Mouse (Mus musculus): Measurements from ENCODE around the gene Gse1.
A peak's percentile ranks its signal among the peaks of the same experiment; 100 is the strongest.

The Gse1 gene

DNA sequence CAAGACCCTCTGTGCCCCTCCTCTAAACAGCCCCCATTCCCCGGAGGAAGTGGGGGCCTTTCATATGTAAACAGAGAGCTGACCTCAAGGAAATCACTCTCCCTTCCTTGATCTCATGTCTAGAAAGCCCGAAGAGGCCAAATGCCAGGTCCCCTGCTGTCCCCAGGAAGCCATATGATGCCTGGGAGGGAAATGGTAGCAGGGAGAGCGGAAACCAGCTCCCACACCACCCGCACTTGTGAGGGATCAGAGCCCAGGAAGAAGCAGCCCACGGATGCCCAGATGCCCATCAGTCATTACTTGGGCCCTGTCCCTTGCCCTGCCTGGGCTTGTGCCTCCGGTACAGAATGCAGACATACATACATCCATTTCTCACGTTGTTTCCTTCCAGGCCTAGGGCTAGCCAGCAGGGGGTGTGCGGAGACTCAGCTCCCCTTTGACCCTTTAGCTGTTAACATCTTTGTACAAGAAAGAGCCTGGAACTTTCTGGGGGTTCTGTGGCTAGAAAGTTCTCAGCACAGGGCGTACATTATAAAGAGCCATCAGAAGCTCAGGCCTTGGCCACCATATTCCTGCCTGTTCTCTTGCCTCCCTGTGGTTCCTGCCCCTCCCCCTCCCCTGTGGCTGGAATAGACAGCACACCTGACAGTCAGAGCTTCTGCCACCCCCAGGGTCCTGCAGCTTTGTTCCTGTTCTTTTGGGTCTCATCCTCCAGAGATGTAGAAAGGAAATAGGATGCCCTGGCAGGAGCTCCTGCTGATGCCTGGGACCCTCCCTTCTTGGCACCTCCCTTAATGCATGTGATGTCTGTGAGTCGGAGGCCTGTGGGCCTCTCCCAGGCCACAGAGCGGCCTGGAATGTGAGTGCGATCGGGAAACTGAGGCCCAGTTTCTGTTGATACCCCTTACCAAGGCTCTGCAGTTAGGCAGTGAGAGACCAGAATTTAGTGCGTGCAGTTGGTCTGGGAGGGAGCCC lies 180.3 kb downstream of the Gse1 start:
- peak; percentile 77 to 81 for DNase-seq

DNA sequence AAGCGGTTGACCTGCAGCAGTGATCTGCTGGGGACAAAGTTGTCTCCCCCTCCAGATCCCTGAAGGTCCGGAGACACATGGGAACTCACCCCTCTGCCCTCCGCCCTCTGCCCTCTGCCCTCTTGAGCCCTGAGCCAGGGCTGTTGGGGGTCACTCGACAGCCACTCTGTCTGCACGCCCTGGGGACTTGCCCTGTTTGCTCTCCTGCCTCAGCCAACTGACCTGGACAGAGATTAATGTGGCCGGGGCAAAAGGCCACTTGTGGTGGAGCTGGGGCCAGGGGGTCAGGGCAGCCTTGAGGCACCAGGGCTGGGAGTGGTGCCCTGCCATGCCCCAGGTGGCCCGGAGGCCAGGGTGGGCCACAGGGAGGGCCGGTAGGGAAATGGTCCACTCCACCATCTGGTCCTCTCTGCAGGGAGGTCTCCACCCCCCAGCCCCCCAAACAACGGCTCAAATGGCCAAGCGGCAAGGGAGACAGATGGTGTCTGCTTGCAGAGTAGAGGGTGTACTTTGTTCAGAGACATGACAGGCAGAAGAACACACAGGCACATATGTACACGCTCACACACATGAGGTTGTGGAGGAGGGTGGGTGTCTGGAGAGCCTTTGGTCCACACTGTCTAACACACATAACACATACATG lies 181.2 kb downstream of the Gse1 start:
- DNase-seq, result peak; percentile 62 to 81

DNA sequence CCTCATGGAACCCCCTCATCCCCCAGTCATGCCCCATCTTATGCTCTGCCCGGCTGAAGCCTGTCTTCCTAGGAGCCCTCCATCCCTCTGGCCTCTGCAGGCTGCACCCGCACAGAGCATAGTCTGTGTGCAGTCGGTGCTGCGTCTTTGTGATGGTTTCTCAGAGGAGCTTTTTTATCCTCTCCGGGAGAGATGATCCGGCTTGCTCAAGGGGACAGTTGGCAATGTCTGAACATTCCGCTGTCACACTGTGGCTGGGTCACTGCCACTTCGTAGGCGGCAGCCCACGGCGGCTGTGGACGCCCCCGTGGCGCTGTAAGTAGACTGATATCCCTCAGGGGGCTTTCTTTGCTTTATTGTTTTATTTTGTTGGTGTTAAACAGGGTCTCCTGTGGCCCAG lies 182.8 kb downstream of the Gse1 start:
- peak in 1 of 2 experiments; percentile 53 for DNase-seq

DNA sequence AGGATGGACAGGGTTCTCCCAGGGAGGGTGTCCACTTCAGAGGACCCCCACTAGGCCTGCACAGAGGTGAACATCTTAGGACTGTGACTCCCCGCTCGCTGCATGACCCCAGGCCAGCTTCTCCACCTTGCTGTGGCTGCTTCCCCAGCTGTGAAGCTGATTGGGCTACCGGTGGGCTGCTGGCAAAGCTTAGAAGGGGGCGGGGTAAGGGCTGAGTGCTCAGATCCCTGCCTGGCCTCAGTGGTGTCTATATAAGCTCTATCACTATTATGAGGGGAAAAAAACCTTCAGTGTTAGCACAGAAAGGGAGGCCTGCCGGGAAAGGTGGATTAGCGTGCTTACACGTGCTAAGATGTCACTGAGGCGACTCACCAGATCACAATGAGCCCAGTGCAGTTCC lies 183.6 kb downstream of the Gse1 start:
- no peak for DNase-seq

DNA sequence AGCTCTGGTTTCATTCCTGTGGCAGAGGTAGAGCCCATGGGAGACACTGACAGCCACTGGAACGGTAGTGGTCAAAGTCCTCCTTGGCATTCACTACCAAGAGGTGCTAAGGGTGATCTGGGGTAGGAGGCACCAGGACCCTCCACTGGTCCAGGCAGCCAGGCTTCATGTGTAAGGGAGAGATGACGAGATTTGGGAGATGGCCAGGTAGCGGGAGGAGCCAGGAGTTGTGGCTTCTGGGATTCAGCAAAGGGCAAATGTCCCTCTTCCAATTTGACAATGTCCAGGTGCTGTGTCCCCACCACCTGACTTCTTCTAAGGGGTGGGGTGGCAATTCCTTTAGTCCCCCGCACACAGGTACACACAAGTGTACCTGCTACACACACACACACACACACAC lies 184.1 kb downstream of the Gse1 start:
- peak in 1 of 2 experiments; percentile 61 for DNase-seq

DNA sequence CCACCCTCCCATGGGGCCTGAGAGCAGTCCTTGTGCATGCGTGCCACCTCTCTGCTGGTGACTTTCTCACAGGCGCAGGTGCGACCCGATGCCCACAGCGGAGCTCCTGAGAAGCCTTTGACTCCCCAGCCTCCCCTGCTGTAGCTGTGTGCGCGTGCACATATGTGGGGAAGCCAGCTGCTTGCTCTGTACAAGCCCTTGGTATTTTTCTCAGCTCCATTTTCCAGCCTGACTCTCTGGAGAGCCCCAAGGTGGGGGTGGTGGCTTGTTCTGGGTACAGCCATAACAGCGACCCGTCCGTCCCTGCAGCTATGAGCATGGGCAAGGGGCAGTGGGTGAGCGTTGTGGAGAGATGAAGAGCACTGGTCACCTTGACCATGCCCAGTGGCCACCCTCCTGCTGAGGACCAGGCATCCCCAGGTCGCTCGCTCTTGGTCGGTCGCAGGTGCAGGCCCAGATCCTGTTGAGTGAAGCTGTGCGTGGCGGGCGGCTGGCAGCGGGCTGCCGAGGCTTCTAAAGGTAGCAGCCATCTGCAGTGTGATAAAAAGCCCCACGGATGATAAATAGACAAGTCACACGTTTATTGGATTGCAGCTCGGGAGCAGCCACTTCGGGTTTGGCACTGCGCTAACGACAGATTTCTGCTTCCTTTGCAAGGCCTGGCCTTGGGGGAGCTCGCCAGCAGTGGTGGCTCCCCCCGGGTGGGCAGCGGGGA lies 184.8 kb downstream of the Gse1 start:
- DNase-seq, result peak; percentile 60 to 73

DNA sequence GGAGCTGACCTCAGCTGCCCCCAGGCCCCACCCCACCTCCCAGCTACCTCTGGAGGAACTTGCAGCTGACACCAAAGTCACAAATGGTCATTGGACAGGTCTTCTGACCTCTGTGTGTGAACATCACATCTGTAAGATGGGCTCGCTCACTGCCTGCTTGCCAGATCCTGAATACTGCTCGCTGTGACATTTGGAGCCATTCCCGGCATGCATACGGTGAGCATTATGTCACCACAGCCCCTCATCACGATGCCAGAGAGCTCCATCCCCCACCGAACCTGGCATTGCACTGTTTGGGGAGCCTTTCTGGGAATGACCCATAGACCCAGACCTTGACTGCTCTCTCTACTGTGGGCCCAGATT lies 185.4 kb downstream of the Gse1 start:
- DNase-seq, result peak; percentile 75 to 76

DNA sequence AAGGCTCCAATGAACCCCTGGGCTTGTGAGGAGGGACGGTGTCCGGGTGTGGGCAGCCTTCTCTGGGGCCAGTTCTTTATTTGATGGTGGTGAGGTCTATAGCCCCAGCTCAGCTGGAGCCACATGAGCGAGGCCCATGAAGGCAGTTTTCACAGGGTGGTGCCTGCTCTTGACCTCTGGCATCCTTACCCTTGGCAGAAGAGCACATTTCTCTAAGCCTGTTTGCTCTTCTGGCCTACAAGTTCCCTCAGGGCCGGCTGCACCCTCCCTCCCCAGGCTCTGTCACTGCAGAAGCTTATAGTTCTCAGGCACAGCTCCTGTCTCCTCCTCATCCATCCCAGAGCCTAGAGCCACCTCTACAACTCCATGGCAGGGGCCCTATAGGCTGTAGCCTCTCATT lies 186.0 kb downstream of the Gse1 start:
- no peak for DNase-seq

DNA sequence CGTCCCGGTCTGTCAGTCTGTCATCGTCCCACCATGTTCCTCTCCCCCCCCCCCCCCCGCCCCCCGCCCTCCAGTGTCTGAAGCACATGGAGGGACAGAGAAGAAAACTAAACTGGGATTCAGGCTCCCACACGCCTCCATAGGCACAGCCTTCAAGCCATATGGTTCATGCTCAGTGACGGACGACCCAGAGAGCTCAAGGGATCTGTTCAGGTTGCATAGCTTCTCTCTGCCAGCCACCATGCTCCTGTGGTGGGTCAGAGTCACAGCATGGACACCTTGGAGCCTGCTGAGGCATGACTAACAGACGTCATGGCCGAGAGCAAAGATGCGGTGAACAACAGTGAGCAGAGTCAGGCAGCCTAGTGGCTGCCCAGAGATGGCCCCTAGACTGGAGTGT lies 187.2 kb downstream of the Gse1 start:
- DNase-seq, result no peak

DNA sequence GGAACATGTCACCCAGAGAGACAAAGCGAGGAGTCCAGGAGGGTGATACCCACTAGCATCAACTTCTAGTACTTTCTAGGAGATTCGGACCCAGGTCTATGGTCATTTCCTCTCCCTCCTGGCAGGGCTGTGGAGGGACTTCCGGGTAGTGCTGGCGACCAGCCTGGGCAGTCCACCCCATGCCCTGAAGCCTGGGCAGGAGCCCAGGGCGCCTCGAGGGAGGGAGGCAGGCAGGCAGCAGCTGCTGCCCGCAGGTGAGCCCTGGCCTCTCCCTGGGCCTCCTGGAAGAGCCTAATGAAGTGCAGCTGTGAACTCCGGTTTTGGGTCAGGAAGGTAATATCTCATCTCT lies 187.9 kb downstream of the Gse1 start:
- no peak for DNase-seq

DNA sequence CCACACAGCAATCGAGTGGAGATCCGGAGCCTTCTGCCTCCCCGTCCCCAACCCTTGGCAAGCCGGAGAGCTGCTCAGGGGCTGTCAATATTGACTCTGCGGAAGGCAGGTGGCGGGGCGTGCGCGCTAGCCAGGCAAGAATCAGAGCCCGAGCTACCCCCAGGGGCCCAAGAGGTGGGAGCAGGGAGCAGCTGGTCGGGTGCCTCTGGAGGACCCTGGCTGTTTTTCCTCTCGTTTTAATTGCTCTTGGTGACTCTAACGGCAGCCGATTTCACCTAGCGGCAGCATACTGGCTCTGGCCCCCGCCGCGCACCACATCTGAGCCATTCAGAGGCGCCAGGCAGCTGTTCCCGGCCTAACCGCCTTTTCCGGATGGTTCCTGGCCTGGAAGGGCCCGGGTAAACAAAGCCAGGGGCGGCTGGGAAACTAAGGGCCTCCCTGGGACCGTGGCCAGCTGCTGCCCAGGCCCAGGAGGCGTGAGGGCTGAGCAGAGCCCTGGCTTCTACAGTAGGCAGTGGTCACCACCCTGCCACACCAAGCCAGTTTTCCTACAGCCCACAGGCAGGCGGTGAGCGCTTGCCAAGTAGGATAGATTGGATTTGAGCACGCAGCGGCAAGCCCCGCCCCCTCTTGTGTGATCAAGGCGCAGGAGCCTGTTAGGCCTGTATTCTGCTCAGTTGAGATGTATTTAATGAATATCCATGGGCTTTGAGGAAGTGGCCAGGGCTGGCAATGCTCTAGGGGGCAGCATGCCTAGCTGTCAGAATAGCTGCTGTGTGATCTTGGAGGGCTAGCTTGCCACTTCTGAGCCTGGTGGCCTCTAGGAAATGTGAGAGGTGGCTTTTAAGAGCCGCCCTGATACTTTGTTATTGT lies 188.5 kb downstream of the Gse1 start:
- peak; percentile 72 to 80 for DNase-seq

DNA sequence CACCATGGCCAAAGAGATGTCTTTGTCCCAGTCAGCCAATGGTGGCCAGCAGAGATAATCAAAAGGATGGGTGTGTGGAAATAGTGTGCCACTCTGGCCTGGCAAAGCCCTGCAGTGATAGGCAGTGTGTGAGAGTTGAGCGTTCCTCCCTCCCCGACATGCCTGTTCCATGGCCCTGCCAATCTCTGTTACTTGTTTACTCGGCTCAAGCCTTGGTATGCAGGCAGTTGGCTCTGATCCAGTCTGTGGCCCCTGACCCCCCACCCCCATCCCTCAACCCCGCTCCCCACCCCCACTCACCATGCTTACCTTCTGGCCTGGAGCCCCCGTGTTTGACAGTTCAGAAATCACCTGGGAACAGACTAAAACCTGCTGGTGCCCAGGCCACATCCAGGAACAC lies 189.9 kb downstream of the Gse1 start:
- no peak for DNase-seq

DNA sequence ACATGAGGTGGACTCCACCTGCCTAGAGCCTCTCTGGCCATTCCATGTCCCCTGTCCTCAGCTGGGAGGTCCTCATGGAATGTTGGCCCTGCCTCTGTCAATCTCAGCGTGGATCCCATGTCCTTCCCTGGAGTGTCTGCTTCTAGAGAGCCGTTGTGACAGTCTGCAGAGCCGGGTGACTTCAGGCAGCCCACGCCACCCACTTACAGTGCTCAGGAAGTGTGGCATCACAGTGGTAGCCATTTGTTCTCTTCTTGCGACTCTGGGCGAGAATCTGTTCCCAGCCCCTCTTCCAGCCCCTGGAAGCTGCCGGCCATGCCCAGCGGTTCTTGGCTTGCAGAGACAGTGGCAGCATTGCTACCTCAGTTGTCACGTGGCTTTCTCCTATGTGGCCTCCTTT lies 191.4 kb downstream of the Gse1 start:
- no peak for DNase-seq

DNA sequence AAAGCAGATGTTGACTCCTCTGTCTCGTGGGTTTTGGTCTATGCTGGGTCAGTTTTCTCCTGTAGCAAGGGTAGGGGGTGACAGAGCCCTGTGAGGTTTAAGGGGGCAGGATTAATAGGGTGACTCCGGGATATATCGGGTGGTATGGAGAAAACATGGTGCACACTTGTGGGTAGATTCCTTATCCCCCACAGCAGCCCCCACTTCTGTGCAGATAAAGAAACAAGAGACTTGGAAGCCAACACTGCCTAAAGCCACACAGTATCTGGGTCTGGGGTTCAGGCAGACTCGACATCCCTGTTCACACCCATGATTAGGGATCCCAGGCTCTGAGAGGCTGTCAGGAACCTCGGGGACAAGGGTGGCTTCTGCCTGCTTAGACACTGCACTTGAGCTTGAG lies 192.0 kb downstream of the Gse1 start:
- DNase-seq, result no peak

DNA sequence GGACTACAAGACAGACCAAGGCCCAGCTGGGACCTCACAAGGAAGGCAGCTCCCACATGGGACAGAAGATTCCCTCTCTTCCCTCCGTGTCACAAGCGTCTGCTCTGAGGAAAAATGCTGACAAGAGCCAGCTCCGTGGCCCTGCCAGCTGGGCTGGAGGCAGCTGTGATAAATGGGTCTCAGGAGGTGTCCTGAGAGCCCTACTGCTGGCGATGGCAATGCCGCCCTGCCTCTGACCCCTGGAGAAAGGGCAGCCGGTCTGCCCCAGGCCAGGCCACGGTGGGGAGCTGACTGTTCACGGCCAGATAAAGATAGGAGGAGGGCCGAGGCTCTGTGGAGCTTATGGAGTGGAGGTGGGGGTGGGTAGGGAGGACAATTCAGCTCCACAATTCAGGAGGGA lies 193.4 kb downstream of the Gse1 start:
- DNase-seq, result no peak

DNA sequence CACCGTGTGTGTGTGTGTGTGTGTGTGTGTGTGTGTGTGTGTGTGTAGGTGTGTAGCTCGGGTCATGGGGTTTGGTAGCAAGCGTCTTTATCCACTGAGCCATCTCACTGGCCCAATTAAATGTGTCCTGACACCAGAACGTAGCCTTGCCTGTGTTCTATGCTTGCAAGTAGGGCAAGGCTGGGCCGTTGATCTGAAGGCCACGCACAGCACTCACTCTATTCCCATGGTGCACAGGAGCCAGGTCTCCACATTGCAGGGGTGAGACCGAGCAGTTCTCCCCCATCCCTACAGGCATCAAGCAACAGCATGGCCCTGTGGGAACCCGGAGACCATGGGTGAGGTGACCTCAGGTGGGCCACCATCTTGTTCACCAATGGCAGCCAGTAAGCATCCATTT lies 194.0 kb downstream of the Gse1 start:
- no peak for DNase-seq

DNA sequence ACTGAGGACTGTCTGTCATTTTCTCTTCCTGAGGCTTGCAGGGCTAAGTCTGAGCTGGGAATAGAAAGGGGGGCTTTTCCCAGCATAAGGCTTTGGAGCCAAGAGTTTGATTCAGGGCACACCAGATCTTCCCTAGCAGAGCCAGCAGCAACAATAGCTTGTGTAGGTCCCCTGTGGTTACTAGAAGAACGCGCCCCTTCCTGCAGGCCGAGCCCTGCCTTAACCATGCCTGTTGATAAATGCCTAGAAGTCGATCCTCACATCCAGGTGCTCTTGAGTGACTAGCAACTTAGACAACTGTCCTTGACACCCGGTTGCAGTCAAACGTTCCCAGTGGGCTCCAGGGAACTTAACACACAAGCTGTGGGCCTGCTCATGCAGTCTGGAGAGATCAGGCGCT lies 195.3 kb downstream of the Gse1 start:
- no peak for DNase-seq

DNA sequence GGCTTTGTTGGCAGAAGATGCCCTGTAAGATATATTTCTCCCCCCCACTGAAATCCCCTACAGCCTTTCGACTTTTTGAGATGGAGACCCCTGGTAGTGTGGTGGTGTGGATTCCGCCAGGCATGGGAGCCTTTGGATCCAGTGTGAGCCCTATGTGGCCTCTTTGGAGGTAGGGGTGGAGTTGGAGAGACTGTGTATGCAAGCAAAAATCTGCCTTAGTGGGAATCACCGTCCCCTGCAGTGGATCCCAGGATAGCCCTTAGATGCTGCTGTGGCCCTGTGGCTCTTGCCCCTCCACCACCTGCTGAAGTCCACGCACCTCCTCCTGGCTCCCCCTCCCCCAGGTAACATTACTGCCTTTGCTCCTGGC lies 196.6 kb downstream of the Gse1 start:
- DNase-seq, result no peak

DNA sequence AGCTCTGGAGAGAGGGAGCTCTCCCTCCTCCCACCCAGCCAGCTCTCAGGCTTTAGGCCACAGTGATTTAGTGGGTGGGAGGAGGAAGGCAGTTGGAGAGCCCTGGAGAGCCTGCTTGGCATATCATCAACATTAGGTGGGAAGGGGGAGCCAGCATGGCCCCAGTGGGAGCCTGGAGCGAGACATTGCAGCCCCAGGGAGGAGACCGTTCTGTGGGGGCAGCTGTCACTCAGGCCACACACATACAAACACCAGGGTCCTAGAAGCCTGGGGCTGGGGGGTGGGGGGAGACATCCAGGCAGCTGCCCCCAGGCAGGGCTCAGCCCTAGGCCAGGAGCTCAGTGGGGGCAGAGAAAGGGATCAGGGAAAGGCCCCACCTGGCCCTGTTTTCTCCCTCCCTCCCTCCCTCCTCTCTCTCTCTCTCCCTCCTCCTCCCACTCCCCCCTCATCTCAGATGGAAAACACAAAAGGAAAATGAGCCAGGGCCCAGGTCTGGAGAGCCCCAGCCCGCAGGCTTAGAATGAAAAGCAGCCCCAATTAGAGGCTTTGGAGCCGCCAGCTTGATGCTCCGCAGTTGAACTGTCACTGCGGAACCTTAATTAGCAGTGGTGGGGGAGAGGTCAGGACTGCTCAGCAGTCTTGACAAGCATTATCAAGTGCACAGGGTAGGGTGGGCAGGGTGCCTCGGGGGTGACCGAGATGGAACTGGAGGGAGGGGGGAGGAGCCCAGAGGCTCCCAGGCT lies 197.1 kb downstream of the Gse1 start:
- no peak for DNase-seq

DNA sequence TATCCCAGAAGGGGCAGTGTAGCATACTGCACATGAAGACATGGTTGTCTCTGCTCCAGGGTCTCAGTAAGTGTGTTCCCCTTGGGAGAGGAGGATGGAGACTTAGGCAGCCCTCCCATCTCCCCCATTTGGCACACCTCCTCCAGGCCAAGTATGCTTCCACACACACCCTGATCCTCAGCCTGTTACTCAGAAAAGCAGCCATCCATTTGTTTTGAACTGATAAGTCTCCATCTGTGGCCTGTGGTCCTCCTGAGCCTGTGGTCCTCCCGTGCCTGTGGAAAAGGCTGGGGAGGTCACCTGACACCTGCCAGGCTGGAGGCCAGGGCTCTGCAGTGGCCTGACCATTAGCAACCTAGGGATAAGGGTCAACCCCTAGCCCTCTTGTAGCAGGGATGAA lies 197.8 kb downstream of the Gse1 start:
- no peak for DNase-seq

DNA sequence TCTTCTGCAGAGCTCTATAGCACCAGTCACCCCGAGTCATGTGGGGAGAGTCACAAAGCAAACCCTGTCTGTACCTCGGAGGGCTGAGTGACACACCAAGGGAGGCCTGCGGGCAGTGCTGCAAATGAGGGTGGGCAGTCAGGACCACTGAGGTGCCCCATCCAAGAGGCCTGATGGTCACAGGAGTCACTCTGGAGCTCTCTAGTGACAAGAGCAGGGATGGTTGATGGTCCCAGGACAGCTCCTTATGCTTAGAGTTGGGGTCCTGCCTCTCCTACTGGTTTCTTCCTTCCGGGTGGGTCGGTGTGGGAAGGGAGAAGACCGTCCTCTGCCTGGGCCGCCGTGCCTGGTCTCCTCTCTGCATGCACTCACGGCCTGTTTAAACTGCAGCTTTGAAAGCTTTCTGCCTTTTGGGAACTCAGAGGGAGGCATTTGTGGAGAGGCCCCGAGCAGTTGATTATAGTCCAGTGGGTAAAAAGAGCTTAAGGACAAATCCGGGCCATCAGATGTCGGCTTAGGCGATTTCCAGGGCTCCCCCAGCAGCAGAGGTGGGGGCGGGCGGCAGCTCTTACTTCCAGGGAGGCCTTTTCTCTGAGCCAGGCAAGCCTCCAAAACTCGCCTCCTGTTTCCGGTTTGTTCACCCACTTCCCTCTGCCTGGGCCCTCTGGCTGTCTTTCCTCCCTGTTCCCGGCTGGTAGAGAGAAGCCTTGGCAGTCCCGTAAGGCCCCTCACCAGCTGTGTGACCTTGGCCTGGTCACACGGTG lies 198.5 kb downstream of the Gse1 start:
- peak; percentile 75 to 82 for DNase-seq

Data from cerebellum, postnatal 14 days (tissue).